ENCODE assay signal across 6 mouse cellular contexts in genomic region chr9:91347591-91347990, GRCm38 (mm10).
"Had no signal": no experiment of that assay in that cellular context is flagged by ENCODE, and none has a peak within 500 bp of the region (broad histone marks: within the 10 kb centered on the region; RNA-seq: fewer than 3 reads in every experiment).

No protein-coding gene starts in this region.

- DNase-seq: kidney, postnatal 10 days; lung, postnatal 14 days; right cerebral cortex, postnatal 4 days; spleen, adult 18-20 months; thymus, adult 18-20 months; thymus, postnatal 14 days had no signal
